Mouse (Mus musculus) heart, embryonic 15.5 days (tissue): Measurements from ENCODE around the gene Adamts18. TPM values are rescaled to one million over a fixed set of nuclear protein-coding genes. Genes with fewer than 3 reads are reported as not detected.

Source experiments
- ATAC-seq: fragments of 200-750 bp; cut with Nextera tagmentation; replicated peaks from 2 replicates; pipeline ENCODE4 v1.8.0; 2017; ENCODE audit warnings: low read depth, moderate TSS enrichment; ENCODE audit not compliant: insufficient number of reproducible peaks, insufficient read depth, low FRiP score
- H3K27ac ChIP-seq: fragments of 300-500 bp; sonication (generic); 2 replicates; pipeline ENCODE4 v1.5.1; 2015; ENCODE audit warnings: mild to moderate bottlenecking, inconsistent platforms
- H3K27me3 ChIP-seq: fragments of 300-500 bp; sonication (generic); 2 replicates; pipeline ENCODE4 v1.6.1; 2015; ENCODE audit warnings: inconsistent platforms
- H3K36me3 ChIP-seq: fragments of 300-500 bp; sonication (generic); 2 replicates; pipeline ENCODE4 v1.6.1; 2015; ENCODE audit warnings: mild to moderate bottlenecking, inconsistent platforms
- H3K4me1 ChIP-seq: fragments of 300-500 bp; sonication (generic); replicated peaks from 2 replicates; pipeline ENCODE4 v1.6.1; 2015; ENCODE audit warnings: inconsistent platforms
- H3K4me2 ChIP-seq: fragments of 300-500 bp; sonication (generic); 2 replicates; pipeline ENCODE4 v1.6.1; 2015; ENCODE audit warnings: inconsistent platforms, mild to moderate bottlenecking, moderate library complexity
- H3K4me3 ChIP-seq: fragments of 300-500 bp; sonication (generic); 2 replicates; pipeline ENCODE4 v1.5.1; 2015; ENCODE audit warnings: mild to moderate bottlenecking, inconsistent platforms
- H3K9ac ChIP-seq: fragments of 300-500 bp; sonication (generic); 2 replicates; pipeline ENCODE4 v1.6.1; 2015; ENCODE audit warnings: mild to moderate bottlenecking, inconsistent platforms
- H3K9me3 ChIP-seq: fragments of 300-500 bp; sonication (generic); replicated peaks from 2 replicates; pipeline ENCODE4 v1.6.1; 2016; ENCODE audit warnings: inconsistent platforms
- WGBS: fragments of 180-500 bp; shearing (Covaris S2); methylation state at CpG from one replicate; pipeline ENCODE4 v1.1.7; 2015; ENCODE audit warnings: mixed read lengths; 5-methylcytosine and 5-hydroxymethylcytosine counted together
- polyA plus RNA-seq: library from polyadenylated mRNA; unstranded; fragments of >200 nt; fragmentation: Nextera tagmentation; extraction: Ambion mirVana; gene quantifications from 2 replicates; pipeline ENCODE4 v1.2.1, GENCODE M21; 2015

Gene Adamts18
- polyA plus RNA-seq, 1 experiment from 2014 or later = 0.88 TPM

DNA sequence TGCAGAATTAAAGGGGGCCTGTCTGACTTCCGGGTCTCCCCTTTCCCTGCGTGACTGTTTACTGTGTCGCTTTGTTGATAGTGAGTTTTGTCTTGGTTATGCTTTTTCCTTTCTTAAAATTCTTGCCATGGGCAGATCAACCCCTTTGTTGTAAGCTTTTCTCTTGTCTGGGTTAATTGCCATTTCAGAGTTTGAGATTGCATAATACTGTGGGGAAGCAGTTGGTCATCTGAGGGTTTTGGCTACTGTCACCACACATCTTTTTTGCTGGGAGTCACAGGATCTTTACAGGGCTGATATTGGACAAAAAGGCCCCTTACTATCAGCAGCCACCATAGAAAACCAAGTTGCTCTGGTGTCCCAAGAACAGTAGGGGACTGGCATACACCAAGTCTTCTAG, 96.2 kb downstream of the Adamts18 start:
- no peaks in the 10 kb centered on the region for H3K36me3 ChIP-seq
- H3K4me1 ChIP-seq = no peaks in the 10 kb centered on the region
- H3K9me3 ChIP-seq = no peaks in the 10 kb centered on the region
- H3K27ac ChIP-seq = no peak overlapping the region
- no peaks in the 10 kb centered on the region for H3K27me3 ChIP-seq
- no peak overlapping the region for H3K4me3 ChIP-seq
- 77% methylated on average over 3 of the region's 3 CpGs for WGBS
- ATAC-seq = no peak
- no peak overlapping the region for H3K4me2 ChIP-seq
- no peak overlapping the region for H3K9ac ChIP-seq

DNA sequence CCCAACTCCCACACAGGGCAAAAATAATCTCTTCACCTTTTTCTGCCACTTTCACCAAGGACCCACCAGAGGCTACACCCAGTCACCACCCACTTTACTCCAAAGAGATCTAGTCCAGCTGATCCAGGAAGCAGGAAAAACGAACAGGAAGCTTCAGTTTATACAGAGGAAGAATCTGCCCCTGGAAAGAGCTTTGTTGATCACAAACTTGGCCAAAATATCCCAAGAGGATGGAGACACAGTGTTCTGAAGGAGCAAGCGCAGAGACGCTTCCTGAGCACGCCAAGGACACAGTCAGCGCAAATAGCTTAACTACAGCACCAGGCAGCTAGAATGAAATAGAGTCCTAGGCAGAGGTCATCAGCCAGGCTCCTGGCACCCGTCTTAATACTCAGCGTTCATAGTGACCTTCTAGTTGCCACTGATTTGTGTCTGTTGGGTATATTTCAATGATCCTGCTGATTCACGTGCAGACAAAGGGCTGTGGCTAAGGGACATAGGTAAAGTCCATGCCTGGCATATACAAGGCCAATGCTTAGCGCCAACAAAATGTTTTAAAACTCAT, 113.0 kb downstream of the Adamts18 start:
- 70% methylated on average over 9 of the region's 9 CpGs for WGBS
- no peak overlapping the region for H3K4me3 ChIP-seq
- H3K27ac ChIP-seq = no peak overlapping the region
- H3K9ac ChIP-seq = no peak overlapping the region
- ATAC-seq = no peak
- no peaks in the 10 kb centered on the region for H3K36me3 ChIP-seq
- no peaks in the 10 kb centered on the region for H3K9me3 ChIP-seq
- no peaks in the 10 kb centered on the region for H3K4me1 ChIP-seq
- H3K4me2 ChIP-seq = no peak overlapping the region
- H3K27me3 ChIP-seq = no peaks in the 10 kb centered on the region

DNA sequence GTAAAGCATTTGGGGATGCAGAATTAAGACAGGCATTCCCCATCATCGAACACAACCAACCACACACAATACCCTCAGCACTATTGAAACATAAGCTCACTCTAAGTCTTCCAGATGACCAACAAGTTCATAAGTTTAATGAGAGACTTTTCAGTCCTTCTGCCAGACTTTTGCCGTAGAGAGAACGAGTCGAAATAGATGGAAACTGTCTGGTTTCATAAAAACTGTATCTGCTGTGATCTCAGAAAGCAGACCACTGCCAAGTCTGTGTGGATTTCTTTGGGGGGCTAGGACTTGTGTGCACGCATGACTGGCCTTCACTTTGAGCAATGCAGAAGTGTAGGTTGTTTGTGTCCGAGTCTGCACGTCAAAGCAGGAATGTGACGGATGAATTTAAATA, 123.2 kb downstream of the Adamts18 start:
- Histone ChIP-seq H3K27ac (no peak overlapping the region), H3K36me3 (no peaks in the 10 kb centered on the region), H3K27me3 (no peaks in the 10 kb centered on the region), H3K9ac (no peak overlapping the region), H3K4me3 (no peak overlapping the region), H3K4me1 (no peaks in the 10 kb centered on the region), H3K9me3 (no peaks in the 10 kb centered on the region), H3K4me2 (no peak overlapping the region)
- 65% methylated on average over 8 of the region's 8 CpGs for WGBS
- no peak for ATAC-seq

DNA sequence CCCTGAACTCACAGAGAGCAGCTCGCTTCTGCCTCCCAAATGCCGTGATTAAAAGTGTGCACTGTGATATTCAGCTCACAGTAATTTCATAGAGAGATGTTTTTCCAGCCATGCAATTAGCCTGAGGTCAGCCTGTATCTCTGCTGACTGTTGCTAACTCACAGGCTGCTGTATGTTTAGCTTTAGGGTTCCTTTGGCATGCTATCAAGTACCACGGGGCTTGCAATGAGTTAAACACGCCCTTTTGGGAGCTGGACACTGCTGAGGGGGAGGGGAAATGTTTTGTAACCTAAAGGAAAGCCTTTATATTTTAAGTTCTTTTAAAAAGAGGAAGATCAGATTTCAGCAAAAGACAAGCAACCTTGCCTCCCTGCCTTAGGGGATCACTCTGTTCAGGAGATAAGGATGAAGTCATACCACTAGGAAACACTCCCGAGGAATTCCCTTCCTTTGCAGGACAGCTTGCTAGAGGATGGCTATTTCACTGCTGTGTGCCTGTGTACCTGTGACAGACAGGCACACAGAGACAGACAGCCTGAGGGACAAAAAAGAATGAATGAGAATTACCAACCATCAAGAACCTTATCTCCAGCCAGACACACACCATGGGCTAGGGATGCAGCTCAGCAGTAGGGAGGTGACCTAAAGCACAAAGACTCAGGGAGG, 124.5 kb downstream of the Adamts18 start:
- ATAC-seq = no peak
- 27% methylated on average over 5 of the region's 5 CpGs for WGBS
- Histone ChIP-seq H3K36me3 (no peaks in the 10 kb centered on the region), H3K4me3 (no peak overlapping the region), H3K27ac (no peak overlapping the region), H3K4me1 (no peaks in the 10 kb centered on the region), H3K27me3 (no peaks in the 10 kb centered on the region), H3K9ac (no peak overlapping the region), H3K9me3 (no peaks in the 10 kb centered on the region), H3K4me2 (no peak overlapping the region)

DNA sequence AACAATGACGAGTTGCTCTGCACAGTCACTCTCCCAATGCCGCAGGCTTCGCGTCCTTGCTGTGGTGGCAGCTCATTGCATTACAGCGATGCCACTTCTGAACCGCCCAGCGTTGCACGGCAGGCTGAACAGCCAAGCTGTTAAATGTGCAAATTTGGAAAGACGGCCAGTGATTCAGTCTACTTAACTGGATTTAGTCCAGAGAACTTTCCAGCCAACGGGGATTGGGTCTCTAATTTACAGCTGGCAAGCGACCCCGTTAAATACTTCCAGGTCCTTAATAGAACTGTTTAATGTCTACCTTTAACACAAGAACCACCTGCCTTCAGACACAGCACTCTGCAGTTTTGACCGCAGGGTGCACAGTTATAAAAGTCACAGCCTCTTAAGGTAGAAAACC, 127.1 kb downstream of the Adamts18 start:
- H3K36me3 ChIP-seq = no peaks in the 10 kb centered on the region
- no peak overlapping the region for H3K27ac ChIP-seq
- H3K27me3 ChIP-seq = no peaks in the 10 kb centered on the region
- ATAC-seq = no peak
- no peak overlapping the region for H3K4me3 ChIP-seq
- H3K9me3 ChIP-seq = no peaks in the 10 kb centered on the region
- no peaks in the 10 kb centered on the region for H3K4me1 ChIP-seq
- WGBS = 80% methylated on average over 13 of the region's 13 CpGs
- H3K4me2 ChIP-seq = no peak overlapping the region
- H3K9ac ChIP-seq = no peak overlapping the region

DNA sequence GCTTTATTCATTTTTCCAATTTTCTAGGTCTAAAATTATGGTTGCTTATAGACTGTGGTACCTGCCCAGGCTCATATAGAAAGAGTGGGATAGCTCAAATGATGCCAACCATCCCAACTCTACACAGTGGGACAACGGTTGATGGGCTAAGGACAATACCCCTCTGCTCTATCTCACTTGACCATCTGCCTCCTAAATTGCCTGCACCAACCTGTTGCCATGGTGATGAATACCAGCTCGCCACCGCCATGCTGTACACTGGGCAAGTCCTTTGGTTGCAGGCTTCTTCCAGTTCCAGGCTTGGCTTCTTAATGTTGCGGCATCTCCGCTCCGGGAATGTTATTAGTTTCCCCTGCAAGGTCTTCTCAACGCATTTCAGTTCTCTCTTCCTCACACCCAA, 143.6 kb downstream of the Adamts18 start:
- Histone ChIP-seq H3K4me3 (no peak overlapping the region), H3K9ac (no peak overlapping the region), H3K4me2 (no peak overlapping the region), H3K27me3 (no peaks in the 10 kb centered on the region), H3K36me3 (no peaks in the 10 kb centered on the region), H3K27ac (no peak overlapping the region), H3K4me1 (no peaks in the 10 kb centered on the region), H3K9me3 (no peaks in the 10 kb centered on the region)
- WGBS = 77% methylated on average over 7 of the region's 7 CpGs
- no peak for ATAC-seq

DNA sequence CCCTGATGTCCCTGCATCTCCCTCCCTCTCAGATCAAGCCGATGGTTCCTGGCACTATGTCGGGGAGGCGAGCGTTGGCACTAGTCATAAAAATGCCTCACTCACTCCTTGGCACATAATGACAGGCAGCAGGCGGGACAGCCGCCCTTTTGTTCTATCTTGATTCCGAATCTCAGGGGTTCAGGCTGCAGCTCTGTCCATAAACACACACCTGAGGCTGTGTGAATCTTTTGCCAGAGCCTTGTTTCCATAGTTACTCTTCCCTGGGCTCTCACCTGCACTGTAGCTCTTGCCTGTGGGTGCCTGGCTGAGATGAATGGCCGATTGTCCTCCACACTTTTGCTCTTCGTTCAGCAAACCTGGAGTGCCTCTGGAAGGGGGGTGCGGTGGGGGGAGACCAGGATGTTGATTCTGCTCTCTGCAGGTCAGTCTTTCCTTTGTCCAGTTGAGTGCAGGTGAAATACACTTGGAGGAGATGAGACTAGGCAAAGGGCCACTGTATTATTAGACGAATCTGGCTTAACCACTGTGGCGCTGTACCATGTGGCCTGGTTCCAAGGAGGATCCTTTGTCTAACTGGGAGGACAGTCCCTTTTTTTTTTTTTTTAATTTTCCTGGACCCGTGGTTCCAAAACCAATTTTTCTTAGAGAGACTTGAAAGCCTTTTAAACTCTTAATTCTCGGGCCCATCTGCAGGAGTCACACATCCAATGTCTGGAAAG, 156.8 kb downstream of the Adamts18 start:
- ATAC-seq = no peak
- Histone ChIP-seq H3K27ac (no peak overlapping the region), H3K4me1 (no peaks in the 10 kb centered on the region), H3K9ac (no peak overlapping the region), H3K9me3 (no peaks in the 10 kb centered on the region), H3K27me3 (no peaks in the 10 kb centered on the region), H3K4me3 (no peak overlapping the region), H3K4me2 (no peak overlapping the region), H3K36me3 (no peaks in the 10 kb centered on the region)
- WGBS = 74% methylated on average over 14 of the region's 14 CpGs

DNA sequence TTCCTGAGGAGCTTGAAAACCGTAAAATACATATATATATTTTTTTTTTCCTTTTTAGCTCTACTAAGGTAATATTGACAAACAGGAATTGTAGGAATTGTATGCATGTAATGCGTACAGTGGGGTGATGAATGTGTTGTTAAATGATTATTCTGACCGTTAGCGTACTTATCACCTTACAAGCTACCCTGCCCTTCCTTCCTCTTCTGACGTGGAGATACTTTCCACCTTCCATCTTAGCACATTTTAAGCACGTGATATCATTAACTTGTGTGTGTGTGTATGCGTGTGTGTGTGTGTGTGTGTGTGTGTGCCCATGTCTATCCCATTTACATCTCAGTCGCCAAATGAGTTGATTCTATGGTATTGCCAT, 160.0 kb downstream of the Adamts18 start:
- no peaks in the 10 kb centered on the region for H3K9me3 ChIP-seq
- no peak overlapping the region for H3K4me3 ChIP-seq
- H3K4me1 ChIP-seq = no peaks in the 10 kb centered on the region
- no peak for ATAC-seq
- no peaks in the 10 kb centered on the region for H3K27me3 ChIP-seq
- WGBS = 71% methylated on average over 8 of the region's 8 CpGs
- H3K36me3 ChIP-seq = no peaks in the 10 kb centered on the region
- H3K27ac ChIP-seq = no peak overlapping the region
- no peak overlapping the region for H3K9ac ChIP-seq
- no peak overlapping the region for H3K4me2 ChIP-seq

DNA sequence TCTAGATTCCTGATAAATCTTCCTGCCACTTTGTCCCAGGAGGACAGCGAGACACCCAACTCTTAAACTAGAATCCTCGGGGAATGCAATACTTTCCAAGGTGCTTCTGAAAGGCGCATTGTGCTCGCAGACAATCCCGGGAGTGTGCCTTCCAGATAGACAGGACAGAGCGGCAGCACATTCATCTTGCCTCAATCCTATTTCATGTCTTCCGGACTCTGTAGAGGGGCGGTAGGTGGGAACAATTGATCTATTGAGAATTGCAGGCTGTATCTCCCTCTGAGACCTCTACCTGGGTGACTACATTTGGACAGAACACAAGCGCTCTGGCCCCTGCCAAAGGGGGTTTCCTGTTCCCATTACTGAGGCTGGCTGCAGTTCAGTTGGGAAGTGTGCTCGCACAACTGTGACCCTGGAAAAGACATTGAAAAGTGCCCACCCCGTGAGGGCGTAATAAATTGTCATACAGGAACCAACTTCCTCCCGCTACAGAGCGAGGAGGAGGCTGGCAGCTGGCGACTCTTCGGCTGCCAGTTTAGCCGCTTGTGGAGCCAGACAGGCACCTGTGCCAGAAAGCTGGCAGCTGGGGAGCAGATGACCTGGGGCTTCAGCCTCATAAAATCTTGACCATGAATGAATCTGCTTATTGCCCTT, 160.5 kb downstream of the Adamts18 start:
- no peak for ATAC-seq
- 63% methylated on average over 17 of the region's 17 CpGs for WGBS
- Histone ChIP-seq H3K27ac (no peak overlapping the region), H3K4me1 (no peaks in the 10 kb centered on the region), H3K27me3 (no peaks in the 10 kb centered on the region), H3K36me3 (no peaks in the 10 kb centered on the region), H3K4me2 (no peak overlapping the region), H3K9ac (no peak overlapping the region), H3K9me3 (no peaks in the 10 kb centered on the region), H3K4me3 (no peak overlapping the region)

DNA sequence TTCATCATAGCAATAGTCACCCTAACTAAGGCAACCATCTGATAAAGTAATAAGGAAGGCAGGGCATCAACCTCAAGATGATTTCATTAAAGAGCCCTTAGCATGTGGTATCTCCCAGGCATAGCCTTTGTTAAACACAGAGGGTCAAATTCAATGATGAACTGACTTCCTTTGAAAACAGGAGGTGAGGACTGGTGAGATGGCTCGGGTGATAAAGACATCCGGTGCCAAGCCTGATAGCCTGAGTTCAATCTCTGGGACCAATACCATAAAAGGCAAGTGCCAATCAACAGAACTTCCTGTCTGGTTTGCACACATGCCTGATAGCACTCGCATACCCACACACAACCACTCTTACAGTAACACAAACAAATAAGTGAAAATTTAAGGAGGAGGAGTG, 169.2 kb downstream of the Adamts18 start:
- Histone ChIP-seq H3K9me3 (no peaks in the 10 kb centered on the region), H3K27me3 (no peaks in the 10 kb centered on the region), H3K27ac (no peak overlapping the region), H3K9ac (no peak overlapping the region), H3K4me1 (no peaks in the 10 kb centered on the region), H3K4me3 (no peak overlapping the region), H3K4me2 (no peak overlapping the region), H3K36me3 (no peaks in the 10 kb centered on the region)
- 39% methylated on average over 3 of the region's 3 CpGs for WGBS
- ATAC-seq = no peak

DNA sequence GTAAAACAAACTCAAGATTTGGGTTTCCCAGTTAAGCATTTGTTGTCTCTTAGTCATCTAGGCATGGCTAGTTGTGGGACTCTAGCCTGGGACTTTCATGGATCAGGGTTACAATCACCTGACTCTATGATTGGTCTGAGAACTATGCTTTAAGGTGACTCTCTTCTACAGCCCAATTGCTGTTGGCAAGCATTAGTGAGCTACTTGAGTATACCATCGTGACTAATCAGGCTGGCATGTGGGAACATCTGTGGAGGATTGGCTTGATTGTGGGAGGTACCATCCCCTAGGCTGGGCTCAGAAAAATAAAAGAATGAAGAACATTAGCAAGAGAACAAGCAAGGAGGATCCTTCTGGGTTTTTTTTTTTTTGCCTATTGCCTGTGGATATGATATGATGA, 171.7 kb downstream of the Adamts18 start:
- ATAC-seq = no peak
- Histone ChIP-seq H3K9me3 (no peaks in the 10 kb centered on the region), H3K36me3 (no peaks in the 10 kb centered on the region), H3K4me1 (no peaks in the 10 kb centered on the region), H3K27ac (no peak overlapping the region), H3K27me3 (no peaks in the 10 kb centered on the region), H3K4me3 (no peak overlapping the region), H3K9ac (no peak overlapping the region), H3K4me2 (no peak overlapping the region)
- WGBS = 78% methylated on average over 1 of the region's 1 CpGs
